Mouse (Mus musculus) limb, embryonic 12.5 days (tissue): Measurements from ENCODE around the gene Wdfy3. TPM values are rescaled to one million over a fixed set of nuclear protein-coding genes. Genes with fewer than 3 reads are reported as not detected.

ENCODE experiments used
- ATAC-seq: fragments of 200-750 bp; cut with Nextera tagmentation; 2 replicates; pipeline ENCODE4 v1.8.0; 2017; ENCODE audit warnings: low read depth, moderate TSS enrichment; ENCODE audit not compliant: insufficient number of reproducible peaks, insufficient read depth, low FRiP score, low TSS enrichment
- H3K27ac ChIP-seq: fragments of 300-500 bp; sonication (generic); 2 replicates; pipeline ENCODE4 v1.5.1; 2016; ENCODE audit warnings: mild to moderate bottlenecking, moderate library complexity
- H3K27me3 ChIP-seq: fragments of 300-500 bp; sonication (generic); 2 replicates; pipeline ENCODE4 v1.6.1; 2016; ENCODE audit warnings: mild to moderate bottlenecking, moderate library complexity
- H3K36me3 ChIP-seq: fragments of 300-500 bp; sonication (generic); 2 replicates; pipeline ENCODE4 v1.6.1; 2016; ENCODE audit warnings: mild to moderate bottlenecking, moderate library complexity
- H3K4me1 ChIP-seq: fragments of 300-500 bp; sonication (generic); replicated peaks from 2 replicates; pipeline ENCODE4 v1.6.1; 2016
- H3K4me2 ChIP-seq: fragments of 300-500 bp; sonication (generic); 2 replicates; pipeline ENCODE4 v1.6.1; 2016; ENCODE audit warnings: mild to moderate bottlenecking, moderate library complexity
- H3K4me3 ChIP-seq: fragments of 300-500 bp; sonication (generic); replicated peaks from 2 replicates; pipeline ENCODE4 v1.5.1; 2016; ENCODE audit warnings: mild to moderate bottlenecking
- H3K9ac ChIP-seq: fragments of 300-500 bp; sonication (generic); replicated peaks from 2 replicates; pipeline ENCODE4 v1.6.1; 2016; ENCODE audit warnings: mild to moderate bottlenecking, moderate library complexity
- H3K9me3 ChIP-seq: fragments of 300-500 bp; sonication (generic); 2 replicates; pipeline ENCODE4 v1.6.1; 2016; ENCODE audit warnings: mild to moderate bottlenecking, moderate library complexity
- WGBS: fragments of 180-500 bp; shearing (Covaris S2); methylation state at CpG from one replicate; pipeline ENCODE4 v1.1.7; 2016; 5-methylcytosine and 5-hydroxymethylcytosine counted together
- polyA plus RNA-seq: library from polyadenylated mRNA; unstranded; fragments of >200 nt; fragmentation: Nextera tagmentation; extraction: Ambion mirVana; gene quantifications from 2 replicates; pipeline ENCODE4 v1.2.1, GENCODE M21; 2016

The Wdfy3 gene
- polyA plus RNA-seq, 1 experiment from 2014 or later = 20.5 TPM

GRCm38 (mm10) chr5:101937909-101938596, 131.7 kb downstream of the Wdfy3 start:
- H3K27ac ChIP-seq = no peak overlapping the region
- no peaks in the 10 kb centered on the region for H3K27me3 ChIP-seq
- no peak overlapping the region for H3K4me2 ChIP-seq
- H3K36me3 ChIP-seq = peaks cover 89% of the 10 kb centered on the region
- H3K4me3 ChIP-seq = no peak overlapping the region
- 91% methylated on average over 13 of the region's 13 CpGs for WGBS
- ATAC-seq = no peak
- H3K4me1 ChIP-seq = no peaks in the 10 kb centered on the region
- no peaks in the 10 kb centered on the region for H3K9me3 ChIP-seq
- H3K9ac ChIP-seq = no peak overlapping the region

- Histone ChIP-seq H3K4me3 (no peak overlapping the region), H3K4me1 (no peaks in the 10 kb centered on the region), H3K27me3 (no peaks in the 10 kb centered on the region), H3K4me2 (no peak overlapping the region), H3K36me3 (peaks cover 85% of the 10 kb centered on the region), H3K9ac (no peak overlapping the region), H3K9me3 (no peaks in the 10 kb centered on the region), H3K27ac (no peak overlapping the region)
- no peak for ATAC-seq
- WGBS = 94% methylated on average over 21 of the region's 21 CpGs
Measured at GRCm38 (mm10) chr5:101937362-101937761, 132.4 kb downstream of the Wdfy3 start.

- H3K4me2 ChIP-seq = no peak overlapping the region
- 74% methylated on average over 16 of the region's 16 CpGs for WGBS
Measured at GRCm38 (mm10) chr5:101935893-101936292, 133.8 kb downstream of the Wdfy3 start.

GRCm38 (mm10) chr5:101934629-101935028, 135.1 kb downstream of the Wdfy3 start:
- peaks cover 82% of the 10 kb centered on the region for H3K36me3 ChIP-seq
- no peaks in the 10 kb centered on the region for H3K27me3 ChIP-seq
- no peak overlapping the region for H3K27ac ChIP-seq
- H3K9me3 ChIP-seq = no peaks in the 10 kb centered on the region
- H3K4me2 ChIP-seq = no peak overlapping the region
- 85% methylated on average over 7 of the region's 7 CpGs for WGBS
- H3K4me3 ChIP-seq = no peak overlapping the region
- no peak for ATAC-seq
- H3K9ac ChIP-seq = no peak overlapping the region
- no peaks in the 10 kb centered on the region for H3K4me1 ChIP-seq

More at GRCm38 (mm10) chr5:101935893-101936292, 133.8 kb downstream of the Wdfy3 start:
- Histone ChIP-seq H3K9me3 (no peaks in the 10 kb centered on the region), H3K4me3 (no peak overlapping the region), H3K27me3 (no peaks in the 10 kb centered on the region), H3K36me3 (peaks cover 82% of the 10 kb centered on the region), H3K9ac (no peak overlapping the region), H3K27ac (no peak overlapping the region), H3K4me1 (no peaks in the 10 kb centered on the region)
- no peak for ATAC-seq

GRCm38 (mm10) chr5:101932971-101933810, 136.5 kb downstream of the Wdfy3 start:
- 87% methylated on average over 15 of the region's 15 CpGs for whole genome bisulfite sequencing
- Histone ChIP-seq H3K36me3 (peaks cover 84% of the 10 kb centered on the region), H3K27me3 (no peaks in the 10 kb centered on the region), H3K9ac (no peak overlapping the region), H3K9me3 (no peaks in the 10 kb centered on the region), H3K4me1 (no peaks in the 10 kb centered on the region), H3K4me3 (no peak overlapping the region), H3K27ac (no peak overlapping the region), H3K4me2 (no peak overlapping the region)
- ATAC-seq = no peak

GRCm38 (mm10) chr5:101931997-101932396, 137.7 kb downstream of the Wdfy3 start:
- WGBS = 67% methylated on average over 4 of the region's 4 CpGs
- no peaks in the 10 kb centered on the region for H3K4me1 ChIP-seq
- H3K27me3 ChIP-seq = no peaks in the 10 kb centered on the region
- no peak overlapping the region for H3K27ac ChIP-seq
- H3K4me3 ChIP-seq = no peak overlapping the region
- H3K9me3 ChIP-seq = no peaks in the 10 kb centered on the region
- H3K4me2 ChIP-seq = no peak overlapping the region
- no peak for ATAC-seq
- no peak overlapping the region for H3K9ac ChIP-seq
- peaks cover 77% of the 10 kb centered on the region for H3K36me3 ChIP-seq

- H3K4me1 ChIP-seq = no peaks in the 10 kb centered on the region
- no peak overlapping the region for H3K9ac ChIP-seq
- no peaks in the 10 kb centered on the region for H3K27me3 ChIP-seq
- ATAC-seq = no peak
- H3K4me2 ChIP-seq = no peak overlapping the region
- H3K9me3 ChIP-seq = no peaks in the 10 kb centered on the region
- H3K27ac ChIP-seq = no peak overlapping the region
- H3K4me3 ChIP-seq = no peak overlapping the region
- H3K36me3 ChIP-seq = peaks cover 91% of the 10 kb centered on the region
- WGBS = 88% methylated on average over 8 of the region's 8 CpGs
Measured at GRCm38 (mm10) chr5:101926311-101926710, 143.4 kb downstream of the Wdfy3 start.

- no peak overlapping the region for H3K27ac ChIP-seq
- H3K4me3 ChIP-seq = no peak overlapping the region
- peaks cover 90% of the 10 kb centered on the region for H3K36me3 ChIP-seq
- no peak overlapping the region for H3K9ac ChIP-seq
- WGBS = 92% methylated on average over 11 of the region's 11 CpGs
- ATAC-seq = no peak
- H3K4me2 ChIP-seq = no peak overlapping the region
- no peaks in the 10 kb centered on the region for H3K4me1 ChIP-seq
- no peaks in the 10 kb centered on the region for H3K9me3 ChIP-seq
- no peaks in the 10 kb centered on the region for H3K27me3 ChIP-seq
Measured at GRCm38 (mm10) chr5:101923710-101924109, 146.0 kb downstream of the Wdfy3 start.

GRCm38 (mm10) chr5:101919559-101919958, 150.2 kb downstream of the Wdfy3 start:
- H3K36me3 ChIP-seq = peaks cover 91% of the 10 kb centered on the region
- 94% methylated on average over 5 of the region's 5 CpGs for WGBS

GRCm38 (mm10) chr5:101909468-101909867, 160.3 kb downstream of the Wdfy3 start:
- no peak for ATAC-seq
- Histone ChIP-seq H3K36me3 (peaks cover 90% of the 10 kb centered on the region), H3K4me1 (no peaks in the 10 kb centered on the region), H3K4me2 (no peak overlapping the region), H3K27ac (no peak overlapping the region), H3K4me3 (no peak overlapping the region), H3K9me3 (no peaks in the 10 kb centered on the region), H3K9ac (no peak overlapping the region), H3K27me3 (no peaks in the 10 kb centered on the region)
- 94% methylated on average over 10 of the region's 10 CpGs for WGBS

More at GRCm38 (mm10) chr5:101919559-101919958, 150.2 kb downstream of the Wdfy3 start:
- Histone ChIP-seq H3K4me1 (no peaks in the 10 kb centered on the region), H3K27ac (no peak overlapping the region), H3K9ac (no peak overlapping the region), H3K4me3 (no peak overlapping the region), H3K9me3 (no peaks in the 10 kb centered on the region), H3K4me2 (no peak overlapping the region), H3K27me3 (no peaks in the 10 kb centered on the region)
- ATAC-seq = no peak

GRCm38 (mm10) chr5:101905624-101906023, 164.1 kb downstream of the Wdfy3 start:
- H3K4me3 ChIP-seq = no peak overlapping the region
- 93% methylated on average over 3 of the region's 3 CpGs for WGBS
- no peak overlapping the region for H3K4me2 ChIP-seq
- ATAC-seq = no peak
- H3K27me3 ChIP-seq = no peaks in the 10 kb centered on the region
- H3K36me3 ChIP-seq = peaks cover 93% of the 10 kb centered on the region
- no peaks in the 10 kb centered on the region for H3K4me1 ChIP-seq
- no peak overlapping the region for H3K9ac ChIP-seq
- no peak overlapping the region for H3K27ac ChIP-seq
- no peaks in the 10 kb centered on the region for H3K9me3 ChIP-seq
